Mouse (Mus musculus): ENCODE measurements around the gene Eya3. TPM values are rescaled to one million over a fixed set of nuclear protein-coding genes. Genes with fewer than 3 reads are reported as not detected.

The Eya3 gene
- polyA plus RNA-seq, 1 experiment = 78.7 TPM

GRCm38 (mm10) chr4:132676771-132677539, 38.2 kb downstream of the Eya3 start:
- TF ChIP-seq POLR2A (IDR thresholded peaks at IDR 0.05; ENCODE audit: insufficient read depth, low read length) = no peak
- TF ChIP-seq CTCF (IDR thresholded peaks at IDR 0.05; ENCODE audit: low read depth, low read length) = peak; percentile 83
- TF ChIP-seq EP300 (IDR thresholded peaks at IDR 0.05; ENCODE audit: insufficient read depth, low read depth, low read length) = no peak
- Histone ChIP-seq H3K4me1 (ENCODE audit: control insufficient read depth, insufficient read depth, low read length) (no peaks in the 10 kb centered on the region), H3K9me3 (replicated peaks; ENCODE audit: control insufficient read depth, insufficient read depth, low read length, poor library complexity, severe bottlenecking) (no peaks in the 10 kb centered on the region), H3K27ac (ENCODE audit: insufficient read depth, low read length) (no peak overlapping the region), H3K36me3 (ENCODE audit: control insufficient read depth, insufficient read depth, low read length, poor library complexity, severe bottlenecking) (peaks cover 40% of the 10 kb centered on the region), H3K4me3 (ENCODE audit: low read depth, low read length) (no peak overlapping the region), H3K9ac (ENCODE audit: low read depth, poor library complexity, severe bottlenecking) (no peak overlapping the region), H3K27me3 (ENCODE audit: control insufficient read depth, insufficient read depth, low read length, poor library complexity, severe bottlenecking) (no peaks in the 10 kb centered on the region)

GRCm38 (mm10) chr4:132689634-132690033, 50.8 kb downstream of the Eya3 start:
- TF ChIP-seq POLR2A (IDR thresholded peaks at IDR 0.05; ENCODE audit: insufficient read depth, low read length) (no peak), CTCF (IDR thresholded peaks at IDR 0.05; ENCODE audit: low read depth, low read length) (no peak), EP300 (IDR thresholded peaks at IDR 0.05; ENCODE audit: insufficient read depth, low read depth, low read length) (no peak)
- no peaks in the 10 kb centered on the region for H3K9me3 ChIP-seq (replicated peaks; ENCODE audit: control insufficient read depth, insufficient read depth, low read length, poor library complexity, severe bottlenecking)
- H3K4me3 ChIP-seq (ENCODE audit: low read depth, low read length) = no peak overlapping the region
- no peaks in the 10 kb centered on the region for H3K4me1 ChIP-seq (ENCODE audit: control insufficient read depth, insufficient read depth, low read length)
- H3K9ac ChIP-seq (ENCODE audit: low read depth, poor library complexity, severe bottlenecking) = no peak overlapping the region
- H3K27ac ChIP-seq (ENCODE audit: insufficient read depth, low read length) = no peak overlapping the region
- peaks cover 41% of the 10 kb centered on the region for H3K36me3 ChIP-seq (ENCODE audit: control insufficient read depth, insufficient read depth, low read length, poor library complexity, severe bottlenecking)
- H3K27me3 ChIP-seq (ENCODE audit: control insufficient read depth, insufficient read depth, low read length, poor library complexity, severe bottlenecking) = no peaks in the 10 kb centered on the region

- Histone ChIP-seq H3K9me3 (replicated peaks; ENCODE audit: control insufficient read depth, insufficient read depth, low read length, poor library complexity, severe bottlenecking) (no peaks in the 10 kb centered on the region), H3K4me1 (ENCODE audit: control insufficient read depth, insufficient read depth, low read length) (no peaks in the 10 kb centered on the region), H3K4me3 (ENCODE audit: low read depth, low read length) (no peak overlapping the region), H3K27ac (ENCODE audit: insufficient read depth, low read length) (no peak overlapping the region), H3K27me3 (ENCODE audit: control insufficient read depth, insufficient read depth, low read length, poor library complexity, severe bottlenecking) (no peaks in the 10 kb centered on the region), H3K36me3 (ENCODE audit: control insufficient read depth, insufficient read depth, low read length, poor library complexity, severe bottlenecking) (peaks cover 48% of the 10 kb centered on the region), H3K9ac (ENCODE audit: low read depth, poor library complexity, severe bottlenecking) (no peak overlapping the region)
- TF ChIP-seq CTCF (IDR thresholded peaks at IDR 0.05; ENCODE audit: low read depth, low read length) (no peak), EP300 (IDR thresholded peaks at IDR 0.05; ENCODE audit: insufficient read depth, low read depth, low read length) (no peak), POLR2A (IDR thresholded peaks at IDR 0.05; ENCODE audit: insufficient read depth, low read length) (no peak)
Measured at GRCm38 (mm10) chr4:132693366-132693765, 54.6 kb downstream of the Eya3 start.

- H3K27me3 ChIP-seq (ENCODE audit: control insufficient read depth, insufficient read depth, low read length, poor library complexity, severe bottlenecking) = no peaks in the 10 kb centered on the region
- no peak for TF ChIP-seq CTCF (IDR thresholded peaks at IDR 0.05; ENCODE audit: low read depth, low read length)
- TF ChIP-seq POLR2A (IDR thresholded peaks at IDR 0.05; ENCODE audit: insufficient read depth, low read length) = no peak
- TF ChIP-seq EP300 (IDR thresholded peaks at IDR 0.05; ENCODE audit: insufficient read depth, low read depth, low read length) = no peak
- H3K27ac ChIP-seq (ENCODE audit: insufficient read depth, low read length) = no peak overlapping the region
- no peak overlapping the region for H3K9ac ChIP-seq (ENCODE audit: low read depth, poor library complexity, severe bottlenecking)
- H3K4me1 ChIP-seq (ENCODE audit: control insufficient read depth, insufficient read depth, low read length) = no peaks in the 10 kb centered on the region
- peaks cover 54% of the 10 kb centered on the region for H3K36me3 ChIP-seq (ENCODE audit: control insufficient read depth, insufficient read depth, low read length, poor library complexity, severe bottlenecking)
- no peak overlapping the region for H3K4me3 ChIP-seq (ENCODE audit: low read depth, low read length)
- no peaks in the 10 kb centered on the region for H3K9me3 ChIP-seq (replicated peaks; ENCODE audit: control insufficient read depth, insufficient read depth, low read length, poor library complexity, severe bottlenecking)
Measured at GRCm38 (mm10) chr4:132702076-132702475, 63.3 kb downstream of the Eya3 start.

- Histone ChIP-seq H3K9ac (ENCODE audit: low read depth, poor library complexity, severe bottlenecking) (no peak overlapping the region), H3K4me3 (ENCODE audit: low read depth, low read length) (no peak overlapping the region), H3K4me1 (ENCODE audit: control insufficient read depth, insufficient read depth, low read length) (no peaks in the 10 kb centered on the region), H3K36me3 (ENCODE audit: control insufficient read depth, insufficient read depth, low read length, poor library complexity, severe bottlenecking) (peaks cover 63% of the 10 kb centered on the region), H3K9me3 (replicated peaks; ENCODE audit: control insufficient read depth, insufficient read depth, low read length, poor library complexity, severe bottlenecking) (no peaks in the 10 kb centered on the region), H3K27me3 (ENCODE audit: control insufficient read depth, insufficient read depth, low read length, poor library complexity, severe bottlenecking) (no peaks in the 10 kb centered on the region), H3K27ac (ENCODE audit: insufficient read depth, low read length) (no peak overlapping the region)
- TF ChIP-seq POLR2A (IDR thresholded peaks at IDR 0.05; ENCODE audit: insufficient read depth, low read length) (no peak), CTCF (IDR thresholded peaks at IDR 0.05; ENCODE audit: low read depth, low read length) (no peak), EP300 (IDR thresholded peaks at IDR 0.05; ENCODE audit: insufficient read depth, low read depth, low read length) (no peak)
Measured at GRCm38 (mm10) chr4:132706885-132707284, 68.1 kb downstream of the Eya3 start.

GRCm38 (mm10) chr4:132713181-132713580, 74.4 kb downstream of the Eya3 start:
- H3K27ac ChIP-seq (ENCODE audit: insufficient read depth, low read length) = no peak overlapping the region
- no peak for TF ChIP-seq CTCF (IDR thresholded peaks at IDR 0.05; ENCODE audit: low read depth, low read length)

More at GRCm38 (mm10) chr4:132713181-132713580, 74.4 kb downstream of the Eya3 start:
- H3K9ac ChIP-seq (ENCODE audit: low read depth, poor library complexity, severe bottlenecking) = no peak overlapping the region
- H3K9me3 ChIP-seq (replicated peaks; ENCODE audit: control insufficient read depth, insufficient read depth, low read length, poor library complexity, severe bottlenecking) = no peaks in the 10 kb centered on the region
- H3K27me3 ChIP-seq (ENCODE audit: control insufficient read depth, insufficient read depth, low read length, poor library complexity, severe bottlenecking) = no peaks in the 10 kb centered on the region
- peaks cover 49% of the 10 kb centered on the region for H3K36me3 ChIP-seq (ENCODE audit: control insufficient read depth, insufficient read depth, low read length, poor library complexity, severe bottlenecking)
- no peak overlapping the region for H3K4me3 ChIP-seq (ENCODE audit: low read depth, low read length)
- H3K4me1 ChIP-seq (ENCODE audit: control insufficient read depth, insufficient read depth, low read length) = no peaks in the 10 kb centered on the region
